Mouse (Mus musculus) C2C12 (cell line): ENCODE data around the gene Ppp1r35.

Source experiments
- CEBPB ChIP-seq: IDR thresholded peaks from one replicate; pipeline ENCODE4 v1.6.1; 2011; ENCODE audit warnings: low read depth, mild to moderate bottlenecking, control low read depth, moderate library complexity
- CTCF ChIP-seq: IDR thresholded peaks from one replicate; pipeline ENCODE4 v1.5.1; 2011; ENCODE audit not compliant: control insufficient read depth, insufficient read depth, insufficient read length
- MAX ChIP-seq: IDR thresholded peaks from one replicate; pipeline ENCODE4 v1.6.1; 2011; ENCODE audit warnings: mild to moderate bottlenecking, control low read depth
- MYOD1 ChIP-seq: IDR thresholded peaks from one replicate; pipeline ENCODE4 v1.6.1; 2011; ENCODE audit warnings: low read depth; ENCODE audit not compliant: control insufficient read depth, insufficient read length
- USF1 ChIP-seq: IDR thresholded peaks from one replicate; pipeline ENCODE4 v1.6.1; 2011; ENCODE audit warnings: low read depth, mild to moderate bottlenecking, control low read depth, moderate library complexity

- TF ChIP-seq CTCF (no peak), MAX (no peak), USF1 (no peak), MYOD1 (no peak), CEBPB (no peak)
These were observed 19.6 kb upstream of the Ppp1r35 start for GRCm38 (mm10) chr5:137758921-137759534.
